Comparison of ENCODE assay signal across 8 mouse cellular contexts in the genomic region with DNA sequence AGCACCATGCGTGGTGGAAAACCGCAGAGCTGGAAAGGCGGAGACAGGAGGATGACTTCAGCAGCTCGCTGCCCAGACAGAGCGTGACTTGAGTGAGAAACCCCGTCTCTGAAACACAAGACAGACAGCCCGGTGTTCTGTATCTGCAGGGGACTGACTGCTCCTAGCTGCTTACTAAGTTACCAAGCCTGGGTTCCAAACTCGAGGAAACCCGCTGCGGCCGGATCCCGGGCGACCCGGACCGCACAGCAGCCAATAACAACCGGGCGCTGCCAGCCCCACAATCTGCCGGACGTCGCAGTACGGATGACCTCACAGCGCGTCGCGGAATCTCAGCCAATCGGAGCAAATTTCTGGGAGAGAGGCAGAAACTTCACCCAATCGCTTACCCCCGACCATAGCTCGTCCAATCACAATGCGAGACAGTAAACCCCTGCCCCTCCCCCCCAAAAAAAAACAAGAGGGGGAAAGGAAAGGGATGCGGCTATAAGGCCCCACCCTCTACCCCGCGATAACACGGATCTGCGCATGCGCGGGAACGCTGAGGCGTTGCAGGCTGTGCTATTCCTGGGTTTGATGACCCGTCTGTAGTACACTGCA. TPM values are rescaled to one million over a fixed set of nuclear protein-coding genes. Genes with fewer than 3 reads are reported as not detected.
DNase-seq lines count a peak whose midpoint lies in the region; ATAC-seq and TF ChIP-seq lines count a peak whose summit lies in the region.

No protein-coding gene starts in this region.

- H3K9me3 ChIP-seq in MEL (replicated peaks; ENCODE audit: insufficient read depth, low read length) = no peaks in the 10 kb centered on the region
- H3K9me3 ChIP-seq in forebrain, postnatal 0 days (ENCODE audit: low read length) = no peaks in the 10 kb centered on the region
- no peaks in the 10 kb centered on the region for H3K9me3 ChIP-seq in lung, embryonic 15.5 days

- peak; percentile 99 for DNase-seq in MEL (ENCODE audit: low read depth, low spot score)
- peak; percentile 98 to 99 for DNase-seq in cerebellum, adult 2 months
- peak; percentile 99 for DNase-seq in forebrain, postnatal 0 days
- peak; percentile 99 for DNase-seq in heart, postnatal 4 days
- DNase-seq in layer of hippocampus, adult 8-10 months (ENCODE audit: low spot score in 2 of 2) = peak; percentile 96 to 98
- peak; percentile 97 for DNase-seq in ovary, adult 18-20 months (ENCODE audit: low spot score)
- peak; percentile 99 for DNase-seq in thymus, postnatal 0 days (ENCODE audit: low spot score)

- TF ChIP-seq POLR2A in MEL (IDR thresholded peaks at IDR 0.05; ENCODE audit: control insufficient read depth in 1 of 2, insufficient read depth in 1 of 2, low read depth in 1 of 2, low read length in 2 of 2, poor library complexity in 1 of 2) = peak; percentile 91 to 95
- peak; percentile 97 for TF ChIP-seq POLR2A in cerebellum, adult 2 months (IDR thresholded peaks at IDR 0.05; ENCODE audit: borderline replicate concordance, insufficient read depth, low read length)

- H3K79me2 ChIP-seq in MEL (ENCODE audit: control insufficient read depth, insufficient read depth, low read length, poor library complexity) = peaks cover 1% of the 10 kb centered on the region; the same call in 1 of the 2 replicates

- under 1% methylated on average over 40 of the region's 40 CpGs for WGBS in cerebellum, adult 2 months
- 2% methylated on average over 40 of the region's 40 CpGs for WGBS in forebrain, postnatal 0 days
- WGBS in lung, embryonic 15.5 days = under 1% methylated on average over 40 of the region's 40 CpGs

- H3K27me3 ChIP-seq in MEL (ENCODE audit: control insufficient read depth in 1 of 2, insufficient read depth in 2 of 2, low read length in 2 of 2) = no peaks in the 10 kb centered on the region
- H3K27me3 ChIP-seq in cerebellum, adult 2 months (ENCODE audit: control insufficient read depth, insufficient read depth, low read length) = no peaks in the 10 kb centered on the region
- H3K27me3 ChIP-seq in forebrain, postnatal 0 days (ENCODE audit: insufficient read depth, low read length) = no peaks in the 10 kb centered on the region
- H3K27me3 ChIP-seq in lung, embryonic 15.5 days = no peaks in the 10 kb centered on the region

- TF ChIP-seq EP300 in MEL (IDR thresholded peaks at IDR 0.05; ENCODE audit: low read depth in 1 of 2, low read length in 2 of 2) = no peak

- H3K4me1 ChIP-seq in MEL (ENCODE audit: control insufficient read depth in 1 of 2, insufficient read depth in 2 of 2, low read length in 2 of 2) = peaks cover 7 to 11% of the 10 kb centered on the region in 2 experiments
- H3K4me1 ChIP-seq in cerebellum, adult 2 months (ENCODE audit: control insufficient read depth, insufficient read depth, low read length) = no peaks in the 10 kb centered on the region
- H3K4me1 ChIP-seq in forebrain, postnatal 0 days (ENCODE audit: insufficient read depth) = peaks cover 5% of the 10 kb centered on the region; the same call in 1 of the 2 replicates
- H3K4me1 ChIP-seq in lung, embryonic 15.5 days = peaks cover 7% of the 10 kb centered on the region; the same call in 1 of the 2 replicates

- H3K9ac ChIP-seq in MEL (ENCODE audit: control insufficient read depth, low read depth, low read length, poor library complexity, severe bottlenecking) = peak overlapping the region; percentile 89
- peak overlapping the region; percentile 75 for H3K9ac ChIP-seq in forebrain, postnatal 0 days
- peak overlapping the region; percentile 79 for H3K9ac ChIP-seq in lung, embryonic 15.5 days

- H3K4me2 ChIP-seq in forebrain, postnatal 0 days (ENCODE audit: low read depth) = peak overlapping the region; percentile 83
- peak overlapping the region; percentile 65 for H3K4me2 ChIP-seq in lung, embryonic 15.5 days

- peak; percentile 94 for ATAC-seq in forebrain, postnatal 0 days
- peak; percentile 98 for ATAC-seq in lung, embryonic 15.5 days (ENCODE audit: borderline replicate concordance, extremely low read depth, low FRiP score, low TSS enrichment)

- TF ChIP-seq RAD21 in MEL (IDR thresholded peaks at IDR 0.05; ENCODE audit: low read depth, low read length) = no peak

- H3K36me3 ChIP-seq in MEL (ENCODE audit: control insufficient read depth in 1 of 2, insufficient read depth in 2 of 2, low read length in 2 of 2) = peaks cover 0 to 13% of the 10 kb centered on the region in 2 experiments; a peak in 2 of 4 replicates
- no peaks in the 10 kb centered on the region for H3K36me3 ChIP-seq in forebrain, postnatal 0 days (ENCODE audit: insufficient read depth)
- H3K36me3 ChIP-seq in lung, embryonic 15.5 days = no peaks in the 10 kb centered on the region

- H3K4me3 ChIP-seq in MEL (ENCODE audit: control insufficient read depth in 1 of 2, insufficient read depth in 1 of 2, low read depth in 2 of 2, low read length in 2 of 2) = peak overlapping the region; percentile 82 to 84
- peak overlapping the region; percentile 89 for H3K4me3 ChIP-seq in cerebellum, adult 2 months (replicated peaks; ENCODE audit: insufficient read depth, low read depth, low read length)
- peak overlapping the region; percentile 65 for H3K4me3 ChIP-seq in forebrain, postnatal 0 days (ENCODE audit: low read depth, low read length)
- H3K4me3 ChIP-seq in lung, embryonic 15.5 days = peak overlapping the region; percentile 69

- peak overlapping the region; percentile 90 for H3K27ac ChIP-seq in MEL (ENCODE audit: control insufficient read depth, low read depth, low read length)
- peak overlapping the region; percentile 75 for H3K27ac ChIP-seq in cerebellum, adult 2 months (ENCODE audit: insufficient read depth, low read length)
- peak overlapping the region; percentile 95 for H3K27ac ChIP-seq in forebrain, postnatal 0 days (ENCODE audit: low read depth, low read length)
- H3K27ac ChIP-seq in lung, embryonic 15.5 days = peak overlapping the region; percentile 82

- no peak for TF ChIP-seq CTCF in MEL (IDR thresholded peaks at IDR 0.05 in 2 of 3, conservative IDR thresholded peaks at IDR 0.05 in 1 of 3; ENCODE audit: control insufficient read depth in 1 of 3, insufficient read depth in 1 of 3, low read depth in 2 of 3, low read length in 3 of 3, poor library complexity in 1 of 3, severe bottlenecking in 1 of 3)
- no peak for TF ChIP-seq CTCF in cerebellum, adult 2 months (IDR thresholded peaks at IDR 0.05; ENCODE audit: borderline replicate concordance, insufficient read depth, low read depth, low read length)
- no peak for TF ChIP-seq CTCF in forebrain, postnatal 0 days (IDR thresholded peaks at IDR 0.05; ENCODE audit: low read depth)

TF ChIP-seq in MEL, 35 proteins besides CTCF, POLR2A, EP300 and RAD21 (continues in another document):
- TF ChIP-seq MAX (IDR thresholded peaks at IDR 0.05; ENCODE audit: low read length) (no peak), GATA1 (IDR thresholded peaks at IDR 0.05; ENCODE audit: low read depth, low read length) (peak; percentile 28; the same call in 1 of the 2 replicates), POLR2AphosphoS2 (IDR thresholded peaks at IDR 0.05; ENCODE audit: low read length) (peak; percentile 90), ZNF384 (IDR thresholded peaks at IDR 0.05; ENCODE audit: low read depth, low read length) (peak; percentile 98), MAZ (IDR thresholded peaks at IDR 0.05; ENCODE audit: low read depth, low read length) (peak; percentile 98), MYC (IDR thresholded peaks at IDR 0.05; ENCODE audit: low read depth, low read length) (peak; percentile 67; the same call in 1 of the 2 replicates), ELF1 (IDR thresholded peaks at IDR 0.05; ENCODE audit: low read depth, low read length) (peak; percentile 75), JUND (IDR thresholded peaks at IDR 0.05; ENCODE audit: low read depth, low read length) (0 out of 2 replicates have a peak, but pooled peaks have one; percentile 23), HCFC1 (IDR thresholded peaks at IDR 0.05; ENCODE audit: low read depth, low read length) (peak; percentile 94)

RNA-seq across cellular contexts. Expression of a gene that starts 13.1 kb away (rescaled TPM):
- 14.8 and 18.4 TPM in 2 replicates for total RNA-seq in MEL (2012; rRNA removed)
- 10 to 100 TPM; 42.2 to 42.9 TPM for polyA plus RNA-seq in MEL (2012; ENCODE audit: insufficient read depth in 1 of 2, insufficient read length in 2 of 2, low read depth in 1 of 2, low replicate concordance in 2 of 2, missing spikeins in 1 of 2)
- 88.9 and 95.6 TPM in 2 replicates for polyA plus RNA-seq in cerebellum, adult 2 months (2012; rRNA removed)
- total RNA-seq in forebrain, postnatal 0 days (2014; rRNA removed) = 92.1 and 131 TPM in 2 replicates
- polyA plus RNA-seq in forebrain, postnatal 0 days (2015; fragmentation: Nextera tagmentation; extraction: Ambion mirVana) = 40.7 and 60.4 TPM in 2 replicates
- 100 to 1,000 TPM; 138 to 145 TPM for total RNA-seq in heart, postnatal 4 days (2021)
- total RNA-seq in layer of hippocampus, adult 8-10 months (2022) = 100 to 1,000 TPM; 266 to 288 (median 278) TPM
- 49.5 and 51.7 TPM in 2 replicates for polyA plus RNA-seq in lung, embryonic 15.5 days (2015; fragmentation: Nextera tagmentation; extraction: Ambion mirVana)
- polyA plus RNA-seq in thymus, postnatal 0 days (2015; fragmentation: Nextera tagmentation; extraction: Ambion mirVana) = 22.5 and 33.6 TPM in 2 replicates

RNA-seq across cellular contexts. Expression of a gene that starts 42.4 kb away (rescaled TPM):
- 7.3 and 7.6 TPM in 2 replicates for total RNA-seq in MEL (2012; rRNA removed)
- 10 to 100 TPM in 1 of 2 experiments, not detected in 1; 15.1 TPM for polyA plus RNA-seq in MEL (2012; ENCODE audit: insufficient read depth in 1 of 2, insufficient read length in 2 of 2, low read depth in 1 of 2, low replicate concordance in 2 of 2, missing spikeins in 1 of 2)
- 41.3 and 45.0 TPM in 2 replicates for polyA plus RNA-seq in cerebellum, adult 2 months (2012; rRNA removed)
- 21.5 and 28.6 TPM in 2 replicates for total RNA-seq in forebrain, postnatal 0 days (2014; rRNA removed)
- polyA plus RNA-seq in forebrain, postnatal 0 days (2015; fragmentation: Nextera tagmentation; extraction: Ambion mirVana) = 23.4 and 24.0 TPM in 2 replicates
- total RNA-seq in heart, postnatal 4 days (2021) = 10 to 100 TPM; 15.7 to 20.5 TPM
- 10 to 100 TPM; 21.2 to 24.0 (median 23.4) TPM for total RNA-seq in layer of hippocampus, adult 8-10 months (2022)
- polyA plus RNA-seq in lung, embryonic 15.5 days (2015; fragmentation: Nextera tagmentation; extraction: Ambion mirVana) = 3.9 and 4.2 TPM in 2 replicates
- 0.91 and 1.0 TPM in 2 replicates for polyA plus RNA-seq in thymus, postnatal 0 days (2015; fragmentation: Nextera tagmentation; extraction: Ambion mirVana)

RNA-seq across cellular contexts. Expression of a gene that starts 53.1 kb away (rescaled TPM):
- total RNA-seq in MEL (2012; rRNA removed) = 10.7 and 16.0 TPM in 2 replicates
- polyA plus RNA-seq in MEL (2012; ENCODE audit: insufficient read depth in 1 of 2, insufficient read length in 2 of 2, low read depth in 1 of 2, low replicate concordance in 2 of 2, missing spikeins in 1 of 2) = 10 to 100 TPM in 1 of 2 experiments, not detected in 1; 17.4 TPM
- 4.2 and 4.4 TPM in 2 replicates for polyA plus RNA-seq in cerebellum, adult 2 months (2012; rRNA removed)
- 0.38 and 0.62 TPM in 2 replicates for total RNA-seq in forebrain, postnatal 0 days (2014; rRNA removed)
- 0.38 and 0.39 TPM in 2 replicates for polyA plus RNA-seq in forebrain, postnatal 0 days (2015; fragmentation: Nextera tagmentation; extraction: Ambion mirVana)
- total RNA-seq in heart, postnatal 4 days (2021) = 10 to 100 TPM; 40.9 to 42.5 TPM
- total RNA-seq in layer of hippocampus, adult 8-10 months (2022) = 1 to 10 TPM; 4.3 to 6.2 (median 5.3) TPM
- polyA plus RNA-seq in lung, embryonic 15.5 days (2015; fragmentation: Nextera tagmentation; extraction: Ambion mirVana) = 4.6 and 5.8 TPM in 2 replicates
- polyA plus RNA-seq in thymus, postnatal 0 days (2015; fragmentation: Nextera tagmentation; extraction: Ambion mirVana) = 57.5 and 68.6 TPM in 2 replicates

Comparison
In these comparisons a context has a peak if more than half of its experiments do, and no peak if none do; other contexts are left out.
1. Peak in every context shown above with its lines: DNase-seq, ATAC-seq, H3K4me3 ChIP-seq and H3K27ac ChIP-seq.